Mouse (Mus musculus): Measurements from ENCODE around the gene Sgtb. TPM values are rescaled to one million over a fixed set of nuclear protein-coding genes. Genes with fewer than 3 reads are reported as not detected.
A peak's percentile ranks its signal among the peaks of the same experiment; 100 is the strongest.

Gene Sgtb
- total RNA-seq, 2 experiments from 2014 or later, result 0.26 TPM; not detected in 1

- ATAC-seq (replicated peaks; ENCODE audit: poor library complexity, severe bottlenecking), result peak; percentile 81
These were observed 68.5 kb downstream of the Sgtb start, which contains the start of gene Trappc13 for GRCm38 (mm10) chr13:104177796-104178649. Trappc13 (minus strand) TSS chr13:104178469.

GRCm38 (mm10) chr13:104178650-104179121 is 69.1 kb downstream of the Sgtb start, which contains the start of gene Trim23:
Trim23 (plus strand) TSS chr13:104178797.
- ATAC-seq (replicated peaks; ENCODE audit: poor library complexity, severe bottlenecking), result peak; percentile 89

- no peak for ATAC-seq (replicated peaks; ENCODE audit: poor library complexity, severe bottlenecking)
These were observed 69.8 kb downstream of the Sgtb start for GRCm38 (mm10) chr13:104179176-104179888.

GRCm38 (mm10) chr13:104187357-104187756 is 77.8 kb downstream of the Sgtb start:
- ATAC-seq (replicated peaks; ENCODE audit: poor library complexity, severe bottlenecking), result no peak

Other genes with a start within 250 kb of the Sgtb start
- gene Erbin, start 189.2 kb upstream of the Sgtb start, total RNA-seq (2014; fragmentation: Nextera tagmentation), result 63.9 and 67.0 TPM in 2 replicates
- gene Erbin, start 189.2 kb upstream of the Sgtb start, total RNA-seq (2017), result 83.1 and 89.0 TPM in 2 replicates
- 27.8 and 45.8 TPM in 2 replicates for gene Nln, start 127 bp upstream of the Sgtb start, total RNA-seq (2014; fragmentation: Nextera tagmentation)
- 33.5 and 36.5 TPM in 2 replicates for gene Nln, start 127 bp upstream of the Sgtb start, total RNA-seq (2017)
- 53.1 and 62.4 TPM in 2 replicates for gene Trappc13, start 68.7 kb downstream of the Sgtb start, total RNA-seq (2014; fragmentation: Nextera tagmentation)
- 66.5 and 73.9 TPM in 2 replicates for gene Trappc13, start 68.7 kb downstream of the Sgtb start, total RNA-seq (2017)
- gene Trim23, start 69.1 kb downstream of the Sgtb start, total RNA-seq (2014; fragmentation: Nextera tagmentation), result 8.5 and 10.0 TPM in 2 replicates
- 19.3 and 30.5 TPM in 2 replicates for gene Trim23, start 69.1 kb downstream of the Sgtb start, total RNA-seq (2017)
- gene Cenpk, start 118.9 kb downstream of the Sgtb start, total RNA-seq (2014; fragmentation: Nextera tagmentation), result 40.9 and 45.5 TPM in 2 replicates
- 92.4 and 124 TPM in 2 replicates for gene Cenpk, start 118.9 kb downstream of the Sgtb start, total RNA-seq (2017)
- gene Ppwd1, start 119.1 kb downstream of the Sgtb start, total RNA-seq (2014; fragmentation: Nextera tagmentation), result 28.0 and 32.5 TPM in 2 replicates
- 37.9 and 44.2 TPM in 2 replicates for gene Ppwd1, start 119.1 kb downstream of the Sgtb start, total RNA-seq (2017)
- gene Adamts6, start 178.1 kb downstream of the Sgtb start, total RNA-seq (2014; fragmentation: Nextera tagmentation), result 1.5 and 2.0 TPM in 2 replicates
- gene Adamts6, start 178.1 kb downstream of the Sgtb start, total RNA-seq (2017), result 2.5 and 3.8 TPM in 2 replicates

Data from granulocyte monocyte progenitor cell, adult 5-6 weeks (primary cell).